Mouse (Mus musculus) ovary, postnatal 36 days (tissue): ENCODE measurements around the gene Ugt1a8.
A peak's percentile ranks its signal among the peaks of the same experiment; 100 is the strongest.

ENCODE experiments used
- DNase-seq: peaks from one replicate; pipeline ENCODE4 v3.0.0; 2022; ENCODE audit warnings: low spot score, mixed read lengths

The Ugt1a8 gene

DNA sequence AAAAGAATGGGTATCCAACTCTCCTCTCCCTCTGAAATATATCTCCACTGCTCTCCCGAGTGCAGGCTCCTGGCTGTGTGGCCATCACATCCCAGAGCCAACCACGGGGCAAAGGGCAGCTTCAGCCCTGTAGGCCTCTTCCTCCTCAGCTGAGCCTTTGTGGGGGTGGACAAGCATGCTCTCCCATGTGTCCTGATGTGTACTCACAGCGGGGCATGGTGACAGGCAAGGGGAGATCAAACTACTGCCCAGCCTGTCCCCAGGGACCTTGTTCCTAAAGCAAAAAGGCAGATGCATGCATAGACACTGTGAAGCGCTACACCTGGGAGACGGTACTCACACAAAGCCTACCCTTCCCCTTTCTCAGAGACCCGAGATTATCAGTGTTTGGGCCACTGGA lies 172.5 kb downstream of the Ugt1a8 start:
- DNase-seq = peak; percentile 76

DNA sequence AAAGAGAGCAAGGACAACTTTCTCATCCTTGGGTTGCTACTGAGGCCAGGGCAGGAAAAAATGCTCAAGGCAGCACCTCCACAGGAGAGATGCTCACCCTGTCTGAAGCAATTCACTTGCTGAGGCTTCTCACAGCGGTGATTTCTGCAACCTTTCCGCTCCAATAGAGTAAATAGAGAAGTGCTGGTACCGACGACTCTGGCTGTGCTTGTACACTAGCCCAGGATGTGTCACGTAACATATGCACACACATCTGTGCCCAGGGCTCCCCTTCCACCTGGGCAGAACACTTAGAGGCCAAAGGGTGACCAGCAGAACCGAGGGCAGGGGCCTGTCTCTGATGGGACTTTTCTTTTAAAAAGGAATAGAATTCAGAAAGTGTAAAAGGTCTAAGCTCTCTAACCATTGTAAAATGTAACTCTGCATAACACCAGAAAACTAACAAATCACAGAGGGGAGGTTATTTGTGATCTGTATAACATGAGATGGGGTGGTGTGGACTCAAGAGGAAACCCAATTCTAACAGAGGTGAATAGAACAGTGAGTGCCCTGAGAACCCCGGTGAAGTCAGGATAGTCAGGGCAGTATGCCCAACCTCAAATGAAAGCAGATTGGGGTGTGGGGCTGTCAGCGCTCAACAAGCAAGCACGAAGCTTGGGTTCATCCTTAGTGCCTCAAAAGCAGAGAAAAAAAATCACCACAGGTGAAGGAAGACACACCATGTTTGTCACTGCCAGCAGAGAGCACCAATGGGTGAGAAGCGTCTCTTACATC lies 173.2 kb downstream of the Ugt1a8 start:
- DNase-seq = peak; percentile 37

DNA sequence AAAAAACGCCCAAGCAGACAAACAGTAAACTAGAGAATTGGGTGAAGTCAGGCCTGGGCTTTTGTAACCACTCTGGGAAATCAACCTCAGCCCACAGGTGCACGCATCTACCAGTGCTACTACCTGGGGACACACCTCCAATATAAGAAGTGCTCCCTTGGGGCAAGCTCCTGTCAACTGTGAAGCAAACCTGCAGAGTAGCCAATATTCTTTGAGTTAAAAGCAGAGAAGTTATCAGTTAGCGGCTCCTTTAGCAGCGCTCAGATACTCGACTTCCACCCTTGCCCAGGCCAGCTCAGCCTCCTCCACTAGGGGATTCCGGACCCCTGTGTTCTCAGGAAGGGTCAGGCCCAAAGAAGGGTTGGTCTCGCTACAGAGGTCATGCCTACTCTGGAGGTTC lies 174.1 kb downstream of the Ugt1a8 start:
- peak; percentile 53 for DNase-seq

DNA sequence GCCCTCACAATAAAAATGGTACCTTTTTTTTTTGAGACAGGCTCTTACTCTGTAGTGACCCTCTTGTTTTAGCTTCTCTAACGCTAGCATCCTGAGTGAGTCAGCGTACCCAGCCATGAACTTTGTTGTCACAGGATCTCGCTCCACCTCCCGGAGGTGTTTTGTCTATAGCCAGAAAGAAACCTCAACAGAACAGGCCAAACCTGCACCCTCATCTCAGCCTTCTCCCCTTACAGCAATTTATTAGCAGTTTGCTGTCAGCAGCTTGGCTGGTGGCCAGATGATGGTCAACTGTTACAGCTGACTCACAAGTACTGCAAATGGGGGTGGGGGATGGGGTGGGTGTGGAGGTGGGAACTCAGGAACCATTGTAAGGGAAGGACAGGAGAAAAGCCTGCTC lies 174.6 kb downstream of the Ugt1a8 start:
- DNase-seq = peak; percentile 85

DNA sequence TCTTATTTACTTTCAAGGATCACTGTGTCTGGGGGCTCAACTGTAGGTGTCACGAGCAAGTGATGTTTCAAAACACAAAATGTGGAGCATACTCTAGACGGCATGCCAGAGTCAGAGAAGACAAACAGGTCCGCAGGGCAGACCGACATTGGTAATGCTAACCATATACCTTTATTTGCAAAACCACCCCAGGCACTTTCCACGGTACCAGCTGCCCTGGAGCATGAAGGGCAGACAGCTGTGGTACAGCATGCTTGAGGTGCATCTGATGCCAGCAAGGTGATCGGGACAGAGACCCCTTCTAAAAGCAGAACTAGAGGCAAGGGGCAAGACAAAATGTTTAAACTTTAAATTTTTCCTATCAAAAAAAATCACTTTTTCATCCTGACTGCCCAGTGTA lies 175.3 kb downstream of the Ugt1a8 start:
- peak; percentile 52 for DNase-seq

DNA sequence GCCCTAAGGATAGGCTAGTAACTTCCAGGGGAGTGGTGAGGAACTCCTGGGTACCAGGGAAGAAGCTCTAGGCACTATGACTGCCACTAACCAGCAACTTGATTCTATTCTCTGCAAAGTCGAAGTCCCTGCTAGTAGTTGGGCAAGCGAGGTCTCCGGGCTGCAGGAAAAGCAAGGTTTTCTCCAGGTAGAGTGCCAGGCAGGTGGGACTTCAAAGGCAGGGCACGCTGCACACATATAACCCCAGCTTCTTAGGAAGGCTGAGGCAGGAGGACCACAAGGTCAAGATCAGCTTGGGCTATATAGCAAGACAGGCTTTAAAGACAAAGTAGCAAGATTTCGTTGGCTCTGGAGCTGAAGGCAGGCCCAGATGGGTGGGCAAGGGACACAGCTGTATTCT lies 176.2 kb downstream of the Ugt1a8 start:
- peak; percentile 50 for DNase-seq

DNA sequence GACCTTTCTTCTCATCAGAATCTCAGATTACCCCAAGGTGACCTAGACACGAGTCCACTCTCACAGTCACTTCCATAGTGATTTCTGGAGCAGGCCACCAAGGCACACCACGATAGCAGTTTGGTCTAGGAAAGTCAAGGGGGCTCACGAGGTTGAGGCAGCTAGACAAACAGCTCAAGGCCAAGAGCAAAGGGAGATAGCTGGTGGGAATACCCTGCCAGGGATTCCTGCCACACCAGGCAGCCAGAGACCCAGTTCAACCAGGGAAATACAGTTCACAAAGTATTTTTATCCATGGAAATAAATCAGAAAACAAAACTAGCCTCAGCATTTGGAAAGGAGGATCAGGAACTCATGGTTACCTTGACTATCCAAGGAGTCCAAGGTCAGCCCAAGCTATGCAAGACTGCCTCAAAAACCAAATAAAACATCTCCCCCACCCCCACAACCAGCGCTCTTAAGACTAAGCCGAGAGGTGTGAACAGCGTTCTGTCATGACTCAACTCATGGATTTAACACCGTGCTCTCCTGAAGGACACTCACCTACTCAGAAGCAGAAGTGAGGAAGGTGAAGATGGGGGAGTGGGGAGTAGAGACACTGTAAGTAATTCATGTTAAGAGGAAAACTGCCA lies 176.7 kb downstream of the Ugt1a8 start:
- peak; percentile 65 for DNase-seq

DNA sequence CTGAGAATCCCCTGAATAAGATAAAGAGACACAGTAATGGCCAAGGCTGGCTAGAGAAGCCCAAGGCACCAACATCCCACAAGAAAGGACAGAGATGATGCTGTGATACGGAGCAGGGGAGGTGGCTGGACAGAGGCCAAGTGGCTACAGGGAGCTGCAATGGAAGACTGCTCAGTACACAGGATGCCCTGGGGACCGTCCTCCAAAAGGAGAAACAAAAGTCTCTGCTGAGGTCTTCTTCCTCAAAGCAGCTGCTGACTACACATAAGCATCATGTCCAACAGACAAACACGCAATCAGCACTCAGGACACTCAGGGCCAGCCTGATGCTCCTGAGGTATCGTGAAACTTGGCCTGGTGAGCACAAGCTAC lies 177.2 kb downstream of the Ugt1a8 start:
- DNase-seq = peak; percentile 78

DNA sequence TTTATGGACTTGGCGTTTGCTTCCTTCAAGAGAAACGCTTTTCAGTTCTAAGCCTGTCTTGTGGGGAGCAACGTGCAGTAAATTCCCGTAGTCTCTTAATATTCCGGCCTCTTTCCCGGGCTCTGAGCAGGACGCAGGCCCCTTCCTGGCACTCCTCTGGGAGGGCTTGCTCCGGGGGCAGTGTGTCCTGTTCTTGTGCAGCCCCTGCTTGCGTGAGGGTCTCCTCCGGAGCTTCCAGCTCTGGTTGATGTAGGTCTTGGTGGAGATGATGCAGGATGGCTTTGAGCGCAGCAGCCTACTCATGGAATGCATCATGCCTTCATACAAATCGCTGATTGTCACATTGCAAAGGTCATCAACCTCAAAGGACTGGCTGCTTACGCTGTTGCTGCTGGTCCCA lies 178.5 kb downstream of the Ugt1a8 start:
- no peak for DNase-seq

DNA sequence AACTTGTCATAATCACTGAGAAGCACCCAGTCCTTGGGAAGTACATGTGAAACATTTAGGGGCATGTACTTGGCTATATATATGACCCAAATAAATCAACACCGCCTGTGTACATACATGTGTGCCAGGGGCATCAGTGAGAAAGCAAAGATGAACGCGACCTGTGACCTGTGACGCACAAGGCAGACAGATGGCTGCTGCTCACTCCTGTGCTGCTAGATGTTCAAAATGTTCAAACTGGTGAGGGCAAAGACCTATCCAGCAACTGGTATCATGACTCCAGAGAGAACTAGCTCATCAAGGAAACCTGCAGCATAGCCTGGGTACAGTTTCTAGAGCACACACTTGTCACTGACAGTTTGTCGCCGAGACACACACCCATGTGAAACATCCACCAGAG lies 179.9 kb downstream of the Ugt1a8 start:
- peak; percentile 4 for DNase-seq

DNA sequence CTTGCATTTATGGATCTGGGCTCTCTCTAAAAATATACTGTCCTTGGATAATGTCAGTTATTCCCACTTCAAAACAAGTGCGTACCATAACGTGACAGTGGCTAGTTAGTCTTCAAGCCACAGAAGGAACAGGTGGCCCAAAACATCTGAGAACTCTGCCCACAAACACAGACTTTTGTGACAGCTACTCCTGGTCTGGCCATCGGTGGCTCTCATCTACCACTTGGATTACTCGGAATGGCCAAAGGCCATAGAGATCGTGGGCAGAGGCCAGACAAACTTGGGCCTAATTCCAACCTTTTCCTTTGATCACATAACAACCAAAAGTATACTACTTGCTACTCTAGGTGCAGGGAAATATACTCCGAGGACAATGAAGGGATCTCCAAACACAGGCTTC lies 180.5 kb downstream of the Ugt1a8 start:
- DNase-seq = no peak
